Mouse (Mus musculus) T-helper 17 cell (primary cell): ENCODE measurements at regions not wholly inside any gene's neighbourhood (a gene's known extent, or its start where the extent isn't known, plus 50 kb on each side); places are given as distances from the start of the nearest gene placed in this dataset.

Source experiments
- in situ Hi-C, 2 experiments: fragments of 300-600 bp; cut with MboI, MseI; formaldehyde crosslinking; loops; 1 replicate in 1 of 2; 2 replicates in 1 of 2; pipeline ENCODE4 v1.15.1; 2025; ENCODE audit warnings: high pct_unique_total_duplicates in 2 of 2

- in situ Hi-C loops, result no loop called here
Observed at GRCm38 (mm10) chr3:38139387-38139786, 345.3 kb downstream of the Ankrd50 start.

- in situ Hi-C loops, result no loop called here
Observed at GRCm38 (mm10) chr3:38138014-38138413, 346.6 kb downstream of the Ankrd50 start.

- in situ Hi-C loops, result no loop called here
Observed at GRCm38 (mm10) chr3:38135808-38136214, 348.8 kb downstream of the Ankrd50 start.

GRCm38 (mm10) chr3:38134425-38134824 lies 350.2 kb downstream of the Ankrd50 start:
- in situ Hi-C loops, result loop anchor here in 1 of 2 experiments (5.0 kb wide), 1 partner anchor 52 kb away; no protein-coding TSS in a partner anchor

GRCm38 (mm10) chr3:38131887-38132220 lies 352.8 kb downstream of the Ankrd50 start:
- in situ Hi-C loops, result loop anchor here in 1 of 2 experiments (5.0 kb wide), 1 partner anchor 50 kb away; no protein-coding TSS in a partner anchor

GRCm38 (mm10) chr3:38131176-38131886 lies 353.3 kb downstream of the Ankrd50 start:
- in situ Hi-C loops, result loop anchor here in 1 of 2 experiments (5.0 kb wide), 1 partner anchor 49 kb away; no protein-coding TSS in a partner anchor

GRCm38 (mm10) chr3:38130088-38130487 lies 354.6 kb downstream of the Ankrd50 start:
- in situ Hi-C loops, result loop anchor here in 1 of 2 experiments (5.0 kb wide), 1 partner anchor 48 kb away; no protein-coding TSS in a partner anchor

GRCm38 (mm10) chr3:38129167-38129500 lies 355.5 kb downstream of the Ankrd50 start:
- in situ Hi-C loops, result no loop called here

- in situ Hi-C loops, result no loop called here
Observed at GRCm38 (mm10) chr3:38128486-38129166, 356.0 kb downstream of the Ankrd50 start.

GRCm38 (mm10) chr3:38116071-38116787 lies 368.4 kb downstream of the Ankrd50 start:
- in situ Hi-C loops, result no loop called here

GRCm38 (mm10) chr3:38112568-38112967 lies 372.1 kb downstream of the Ankrd50 start:
- in situ Hi-C loops, result loop anchor here in 1 of 2 experiments (5.0 kb wide), 1 partner anchor 40 kb away; no protein-coding TSS in a partner anchor

- in situ Hi-C loops, result no loop called here
Observed at GRCm38 (mm10) chr3:38105022-38105857, 379.4 kb downstream of the Ankrd50 start.

- in situ Hi-C loops, result no loop called here
Observed at GRCm38 (mm10) chr3:38104418-38104817, 380.1 kb upstream of the Gm5148 start.

GRCm38 (mm10) chr3:38102985-38103384 lies 378.7 kb upstream of the Gm5148 start:
- in situ Hi-C loops, result no loop called here

- in situ Hi-C loops, result no loop called here
Observed at GRCm38 (mm10) chr3:38102181-38102580, 377.9 kb upstream of the Gm5148 start.

- in situ Hi-C loops, result loop anchor here in 1 of 2 experiments (10.0 kb wide), 1 partner anchor 470 kb away; no protein-coding TSS in a partner anchor
Observed at GRCm38 (mm10) chr3:38094370-38094979, 370.2 kb upstream of the Gm5148 start.

GRCm38 (mm10) chr3:38084548-38084947 lies 360.3 kb upstream of the Gm5148 start:
- in situ Hi-C loops, result loop anchor here in 1 of 2 experiments (5.0 kb wide), 1 partner anchor 48 kb away; no protein-coding TSS in a partner anchor

- in situ Hi-C loops, result loop anchor here in 1 of 2 experiments (5.0 kb wide), 1 partner anchor 50 kb away; no protein-coding TSS in a partner anchor
Observed at GRCm38 (mm10) chr3:38082386-38082785, 358.1 kb upstream of the Gm5148 start.

GRCm38 (mm10) chr3:38076835-38077234 lies 352.5 kb upstream of the Gm5148 start:
- in situ Hi-C loops, result loop anchor here in 1 of 2 experiments (10.0 kb wide), 1 partner anchor 1738 kb away; no protein-coding TSS in a partner anchor

- in situ Hi-C loops, result loop anchor here in 1 of 2 experiments (5.0 to 10.0 kb wide), 2 partner anchors 38 to 1741 kb away; no protein-coding TSS in a partner anchor
Observed at GRCm38 (mm10) chr3:38073946-38074345, 349.7 kb upstream of the Gm5148 start.
